Mouse (Mus musculus) lung, embryonic 16.5 days (tissue): ENCODE results near the gene Ugt2b34. TPM values are rescaled to one million over a fixed set of nuclear protein-coding genes. Genes with fewer than 3 reads are reported as not detected.

ENCODE experiments used
- ATAC-seq: fragments of 200-750 bp; cut with Nextera tagmentation; 2 replicates; pipeline ENCODE4 v1.8.0; 2017; ENCODE audit warnings: low read depth, mild to moderate bottlenecking, moderate library complexity
- H3K27ac ChIP-seq: fragments of 300-500 bp; sonication (generic); 2 replicates; pipeline ENCODE4 v1.5.1; 2014; ENCODE audit warnings: mild to moderate bottlenecking, control low read depth, low read length
- H3K27me3 ChIP-seq: fragments of 300-500 bp; sonication (generic); 2 replicates; pipeline ENCODE4 v1.6.1; 2014; ENCODE audit warnings: low read depth, low read length, mixed read lengths; ENCODE audit not compliant: control insufficient read depth, insufficient read depth
- H3K36me3 ChIP-seq: fragments of 300-500 bp; sonication (generic); 2 replicates; pipeline ENCODE4 v1.6.1; 2014; ENCODE audit warnings: low read length; ENCODE audit not compliant: control insufficient read depth, insufficient read depth
- H3K4me1 ChIP-seq: fragments of 300-500 bp; sonication (generic); replicated peaks from 2 replicates; pipeline ENCODE4 v1.6.1; 2014; ENCODE audit warnings: low read length, mixed read lengths; ENCODE audit not compliant: control insufficient read depth, insufficient read depth
- H3K4me2 ChIP-seq: fragments of 300-500 bp; sonication (generic); 2 replicates; pipeline ENCODE4 v1.6.1; 2014; ENCODE audit warnings: low read depth, low read length, control low read depth
- H3K4me3 ChIP-seq: fragments of 300-500 bp; sonication (generic); 2 replicates; pipeline ENCODE4 v1.5.1; 2014; ENCODE audit warnings: mild to moderate bottlenecking, low read length, control low read depth
- H3K9ac ChIP-seq: fragments of 300-500 bp; sonication (generic); 2 replicates; pipeline ENCODE4 v1.6.1; 2014; ENCODE audit warnings: low read length, control low read depth
- H3K9me3 ChIP-seq: fragments of 300-500 bp; sonication (generic); 2 replicates; pipeline ENCODE4 v1.6.1; 2016; ENCODE audit warnings: low read length; ENCODE audit not compliant: control insufficient read depth
- WGBS: fragments of 180-500 bp; shearing (Covaris S2); extraction: QIAGEN DNeasy Blood & Tissue Kit; methylation state at CpG from one replicate; pipeline ENCODE4 v1.1.7; 2014; 5-methylcytosine and 5-hydroxymethylcytosine counted together
- polyA plus RNA-seq: library from polyadenylated mRNA; unstranded; fragments of >200 nt; fragmentation: Nextera tagmentation; extraction: Ambion mirVana; gene quantifications from 2 replicates; pipeline ENCODE4 v1.2.1, GENCODE M21; 2015

Ugt2b34 gene
- polyA plus RNA-seq: 0.09 and 1.1 TPM in 2 replicates

GRCm38 (mm10) chr5:86906758-86907157 lies at the start of gene Ugt2b34:
Gene Ugt2b34 (minus strand): TSS chr5:86906937.
- Histone ChIP-seq H3K4me2 (no peak within 1 kb of the TSS), H3K27ac (no peak within 1 kb of the TSS), H3K9me3 (no peaks in the 10 kb centered on the region), H3K9ac (no peak within 1 kb of the TSS), H3K27me3 (no peaks in the 10 kb centered on the region), H3K4me1 (no peaks in the 10 kb centered on the region), H3K36me3 (no peaks in the 10 kb centered on the region), H3K4me3 (no peak within 1 kb of the TSS)
- no peak for ATAC-seq
- 52% methylated on average over 1 of the region's 1 CpGs for WGBS

- no peak for ATAC-seq
- no peak overlapping the region for H3K4me2 ChIP-seq
- no peak overlapping the region for H3K9ac ChIP-seq
- H3K36me3 ChIP-seq: no peaks in the 10 kb centered on the region
- WGBS: 81% methylated on average over 2 of the region's 2 CpGs
- H3K27ac ChIP-seq: no peak overlapping the region
- no peaks in the 10 kb centered on the region for H3K27me3 ChIP-seq
- no peak overlapping the region for H3K4me3 ChIP-seq
- H3K4me1 ChIP-seq: no peaks in the 10 kb centered on the region
- no peaks in the 10 kb centered on the region for H3K9me3 ChIP-seq
Measured at GRCm38 (mm10) chr5:86942111-86942510, 35.4 kb upstream of the Ugt2b34 start.

GRCm38 (mm10) chr5:86926426-86926825 lies 19.7 kb upstream of the Ugt2b34 start, which contains the start of gene Ugt2b1:
Gene Ugt2b1 (minus strand): TSS chr5:86926530.
- H3K4me3 ChIP-seq: no peak within 1 kb of the TSS
- H3K27ac ChIP-seq: no peak within 1 kb of the TSS
- H3K27me3 ChIP-seq: no peaks in the 10 kb centered on the region
- no peak within 1 kb of the TSS for H3K9ac ChIP-seq
- ATAC-seq: no peak
- no peaks in the 10 kb centered on the region for H3K36me3 ChIP-seq
- WGBS: 73% methylated on average over 2 of the region's 2 CpGs
- H3K4me2 ChIP-seq: no peak within 1 kb of the TSS
- no peaks in the 10 kb centered on the region for H3K9me3 ChIP-seq
- H3K4me1 ChIP-seq: no peaks in the 10 kb centered on the region

GRCm38 (mm10) chr5:86920661-86921233 lies 14.0 kb upstream of the Ugt2b34 start:
- Histone ChIP-seq H3K27ac (no peak overlapping the region), H3K4me1 (no peaks in the 10 kb centered on the region), H3K9ac (no peak overlapping the region), H3K4me2 (no peak overlapping the region), H3K36me3 (no peaks in the 10 kb centered on the region), H3K27me3 (no peaks in the 10 kb centered on the region), H3K9me3 (no peaks in the 10 kb centered on the region), H3K4me3 (no peak overlapping the region)
- WGBS: 53% methylated on average over 3 of the region's 3 CpGs
- ATAC-seq: no peak

- Histone ChIP-seq H3K36me3 (no peaks in the 10 kb centered on the region), H3K27me3 (no peaks in the 10 kb centered on the region), H3K27ac (no peak overlapping the region), H3K9ac (no peak overlapping the region), H3K4me3 (no peak overlapping the region), H3K9me3 (no peaks in the 10 kb centered on the region), H3K4me1 (no peaks in the 10 kb centered on the region), H3K4me2 (no peak overlapping the region)
- ATAC-seq: no peak
- 78% methylated on average over 3 of the region's 3 CpGs for WGBS
Measured at GRCm38 (mm10) chr5:86911357-86912099, 4.8 kb upstream of the Ugt2b34 start.

GRCm38 (mm10) chr5:86910770-86911169 lies 4.0 kb upstream of the Ugt2b34 start:
- no peak for ATAC-seq
- 50% methylated on average over 1 of the region's 1 CpGs for WGBS

GRCm38 (mm10) chr5:86889933-86890332 lies 16.8 kb downstream of the Ugt2b34 start:
- no peak for ATAC-seq
- WGBS: 68% methylated on average over 1 of the region's 1 CpGs

More at GRCm38 (mm10) chr5:86910770-86911169, 4.0 kb upstream of the Ugt2b34 start:
- H3K4me3 ChIP-seq: no peak overlapping the region
- no peak overlapping the region for H3K27ac ChIP-seq
- no peaks in the 10 kb centered on the region for H3K27me3 ChIP-seq
- H3K9me3 ChIP-seq: no peaks in the 10 kb centered on the region
- H3K4me2 ChIP-seq: no peak overlapping the region
- no peaks in the 10 kb centered on the region for H3K4me1 ChIP-seq
- H3K9ac ChIP-seq: no peak overlapping the region
- H3K36me3 ChIP-seq: no peaks in the 10 kb centered on the region

GRCm38 (mm10) chr5:86888420-86888819 lies 18.3 kb downstream of the Ugt2b34 start:
- ATAC-seq: no peak
- H3K9ac ChIP-seq: no peak overlapping the region
- H3K27ac ChIP-seq: no peak overlapping the region
- no peak overlapping the region for H3K4me3 ChIP-seq
- H3K36me3 ChIP-seq: no peaks in the 10 kb centered on the region
- no peaks in the 10 kb centered on the region for H3K4me1 ChIP-seq
- H3K27me3 ChIP-seq: no peaks in the 10 kb centered on the region
- no peak overlapping the region for H3K4me2 ChIP-seq
- no peaks in the 10 kb centered on the region for H3K9me3 ChIP-seq
- WGBS: 51% methylated on average over 1 of the region's 1 CpGs

More at GRCm38 (mm10) chr5:86889933-86890332, 16.8 kb downstream of the Ugt2b34 start:
- no peaks in the 10 kb centered on the region for H3K4me1 ChIP-seq
- H3K27me3 ChIP-seq: no peaks in the 10 kb centered on the region
- no peak overlapping the region for H3K4me2 ChIP-seq
- no peak overlapping the region for H3K9ac ChIP-seq
- H3K27ac ChIP-seq: no peak overlapping the region
- H3K4me3 ChIP-seq: no peak overlapping the region
- H3K9me3 ChIP-seq: no peaks in the 10 kb centered on the region
- no peaks in the 10 kb centered on the region for H3K36me3 ChIP-seq

- Histone ChIP-seq H3K4me2 (no peak overlapping the region), H3K4me1 (no peaks in the 10 kb centered on the region), H3K36me3 (no peaks in the 10 kb centered on the region), H3K27ac (no peak overlapping the region), H3K9ac (no peak overlapping the region), H3K27me3 (no peaks in the 10 kb centered on the region), H3K4me3 (no peak overlapping the region), H3K9me3 (no peaks in the 10 kb centered on the region)
- ATAC-seq: no peak
- WGBS: 88% methylated on average over 1 of the region's 1 CpGs
Measured at GRCm38 (mm10) chr5:86887081-86887480, 19.7 kb downstream of the Ugt2b34 start.
